ENCODE assay signal across 11 mouse cellular contexts in the genomic region with DNA sequence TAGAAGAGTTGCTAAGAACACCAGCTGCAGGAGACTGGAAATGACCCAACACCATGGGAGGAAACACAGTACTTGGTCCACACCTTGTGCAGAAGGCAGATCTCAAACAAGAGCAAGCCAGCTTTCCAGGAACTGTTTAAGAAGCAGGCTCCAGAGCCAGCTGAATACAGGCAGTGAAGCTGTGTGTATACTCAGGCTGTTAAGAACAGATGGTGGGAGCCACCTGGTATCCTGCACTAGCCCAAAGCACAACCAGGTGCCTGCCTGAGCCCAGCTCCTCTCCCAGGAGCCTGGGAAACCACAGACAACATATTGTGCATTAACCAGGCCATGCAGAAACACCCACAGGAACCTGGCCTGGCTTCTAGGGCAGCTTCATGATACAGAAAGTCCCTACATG. TPM values are rescaled to one million over a fixed set of nuclear protein-coding genes. Genes with fewer than 3 reads are reported as not detected.
DNase-seq lines count a peak whose midpoint lies in the region; ATAC-seq lines count a peak whose summit lies in the region.
"Had no signal": no experiment of that assay in that cellular context is flagged by ENCODE, and none has a peak within 500 bp of the region (broad histone marks: within the 10 kb centered on the region; RNA-seq: fewer than 3 reads in every experiment).

No protein-coding gene starts in this region.

- no peak overlapping the region for H3K9ac ChIP-seq in embryonic facial prominence, embryonic 14.5 days (ENCODE audit: low read depth, low read length)
- H3K9ac ChIP-seq: embryonic facial prominence, embryonic 15.5 days had no signal

- H3K27me3 ChIP-seq in embryonic facial prominence, embryonic 14.5 days (replicated peaks; ENCODE audit: control insufficient read depth, insufficient read depth, low read length), result no peaks in the 10 kb centered on the region
- no peaks in the 10 kb centered on the region for H3K27me3 ChIP-seq in embryonic facial prominence, embryonic 10.5 days (replicated peaks; ENCODE audit: low read depth, poor library complexity, severe bottlenecking)
- H3K27me3 ChIP-seq: embryonic facial prominence, embryonic 15.5 days had no signal

- no peaks in the 10 kb centered on the region for H3K9me3 ChIP-seq in embryonic facial prominence, embryonic 14.5 days (ENCODE audit: control insufficient read depth, low read length)
- no peaks in the 10 kb centered on the region for H3K9me3 ChIP-seq in embryonic facial prominence, embryonic 10.5 days
- H3K9me3 ChIP-seq: embryonic facial prominence, embryonic 15.5 days had no signal

- H3K36me3 ChIP-seq in embryonic facial prominence, embryonic 14.5 days (ENCODE audit: control insufficient read depth, insufficient read depth, low read length), result no peaks in the 10 kb centered on the region
- H3K36me3 ChIP-seq in embryonic facial prominence, embryonic 10.5 days (replicated peaks), result peaks cover 43% of the 10 kb centered on the region

- no peak overlapping the region for H3K4me3 ChIP-seq in embryonic facial prominence, embryonic 14.5 days (ENCODE audit: low read depth, low read length)
- H3K4me3 ChIP-seq in embryonic facial prominence, embryonic 10.5 days, result no peak overlapping the region
- H3K4me3 ChIP-seq: embryonic facial prominence, embryonic 15.5 days had no signal

- DNase-seq in embryonic facial prominence, embryonic 14.5 days (ENCODE audit: low spot score), result no peak
- DNase-seq in embryonic facial prominence, embryonic 10.5 days (ENCODE audit: low spot score), result no peak
- DNase-seq in layer of hippocampus, adult 8-10 months (ENCODE audit: low spot score in 2 of 2), result peak; percentile 67 to 71
- no peak for DNase-seq in layer of hippocampus, postnatal 25 days (ENCODE audit: extremely low spot score in 1 of 2, low spot score in 1 of 2)
- DNase-seq in MN1 (ENCODE audit: low spot score), result peak; percentile 33
- DNase-seq in cerebellum, postnatal 25 days, result peak; percentile 85 to 87
- no peak for DNase-seq in urinary bladder, postnatal 36 days (ENCODE audit: low spot score in 2 of 2)
- DNase-seq: lung, adult 2 months had no signal

- no peak overlapping the region for H3K4me2 ChIP-seq in embryonic facial prominence, embryonic 14.5 days (ENCODE audit: low read depth, low read length)
- H3K4me2 ChIP-seq: embryonic facial prominence, embryonic 15.5 days had no signal

- peak; percentile 61; the same call in 1 of the 2 replicates for ATAC-seq in embryonic facial prominence, embryonic 14.5 days (ENCODE audit: low read depth)
- ATAC-seq in megakaryocyte-erythroid progenitor cell, adult 5-6 weeks (replicated peaks; ENCODE audit: low FRiP score, low TSS enrichment, poor library complexity, severe bottlenecking), result no peak
- ATAC-seq: intestine, embryonic 16.5 days had no signal

- H3K27ac ChIP-seq in embryonic facial prominence, embryonic 14.5 days (replicated peaks; ENCODE audit: low read depth, low read length), result no peak overlapping the region
- H3K27ac ChIP-seq in embryonic facial prominence, embryonic 10.5 days (replicated peaks), result no peak overlapping the region
- H3K27ac ChIP-seq: embryonic facial prominence, embryonic 15.5 days had no signal

- no peaks in the 10 kb centered on the region for H3K4me1 ChIP-seq in embryonic facial prominence, embryonic 14.5 days (ENCODE audit: control insufficient read depth, insufficient read depth, low read length)
- H3K4me1 ChIP-seq in embryonic facial prominence, embryonic 10.5 days, result no peaks in the 10 kb centered on the region; the same call in 1 of the 2 replicates

RNA-seq across cellular contexts. Expression of a gene that starts 11.7 kb away (rescaled TPM):
- polyA plus RNA-seq in embryonic facial prominence, embryonic 14.5 days (2014; fragmentation: Nextera tagmentation; extraction: Ambion mirVana), result 14.9 and 15.4 TPM in 2 replicates
- polyA plus RNA-seq in embryonic facial prominence, embryonic 10.5 days (2016; fragmentation: Nextera tagmentation; extraction: Ambion mirVana), result 20.2 and 22.8 TPM in 2 replicates
- total RNA-seq in layer of hippocampus, adult 8-10 months (2022), result 10 to 100 TPM; 42.8 to 55.5 (median 48.7) TPM
- 10 to 100 TPM; 45.9 to 51.1 TPM for total RNA-seq in layer of hippocampus, postnatal 25 days (2021)
- total RNA-seq in megakaryocyte-erythroid progenitor cell, adult 5-6 weeks (2014; fragmentation: Nextera tagmentation), result 16.7 and 18.8 TPM in 2 replicates
- total RNA-seq in megakaryocyte-erythroid progenitor cell, adult 5-6 weeks (2017), result 11.5 and 15.4 TPM in 2 replicates

RNA-seq across cellular contexts. Expression of a gene that starts 29.1 kb away (rescaled TPM):
- 57.4 and 57.9 TPM in 2 replicates for polyA plus RNA-seq in embryonic facial prominence, embryonic 14.5 days (2014; fragmentation: Nextera tagmentation; extraction: Ambion mirVana)
- 112 and 115 TPM in 2 replicates for polyA plus RNA-seq in embryonic facial prominence, embryonic 10.5 days (2016; fragmentation: Nextera tagmentation; extraction: Ambion mirVana)
- 10 to 100 TPM; 69.3 to 97.6 (median 83.2) TPM for total RNA-seq in layer of hippocampus, adult 8-10 months (2022)
- total RNA-seq in layer of hippocampus, postnatal 25 days (2021), result 10 to 100 TPM; 67.2 to 79.6 TPM
- total RNA-seq in megakaryocyte-erythroid progenitor cell, adult 5-6 weeks (2014; fragmentation: Nextera tagmentation), result 118 and 132 TPM in 2 replicates
- total RNA-seq in megakaryocyte-erythroid progenitor cell, adult 5-6 weeks (2017), result 15.6 and 34.7 TPM in 2 replicates

RNA-seq across cellular contexts. Expression of a gene that starts 43.9 kb away (rescaled TPM):
- polyA plus RNA-seq in embryonic facial prominence, embryonic 14.5 days (2014; fragmentation: Nextera tagmentation; extraction: Ambion mirVana), result 13.9 and 16.2 TPM in 2 replicates
- polyA plus RNA-seq in embryonic facial prominence, embryonic 10.5 days (2016; fragmentation: Nextera tagmentation; extraction: Ambion mirVana), result 20.1 and 20.2 TPM in 2 replicates
- total RNA-seq in layer of hippocampus, adult 8-10 months (2022), result 10 to 100 TPM in 1 of 4 experiments, 1 to 10 TPM in 3; 7.1 to 11.1 (median 9.2) TPM
- total RNA-seq in layer of hippocampus, postnatal 25 days (2021), result 10 to 100 TPM; 10.1 to 10.6 TPM
- total RNA-seq in megakaryocyte-erythroid progenitor cell, adult 5-6 weeks (2014; fragmentation: Nextera tagmentation), result 14.6 and 15.2 TPM in 2 replicates
- total RNA-seq in megakaryocyte-erythroid progenitor cell, adult 5-6 weeks (2017), result 8.9 and 10.1 TPM in 2 replicates

Comparison
In these comparisons a context has a peak if more than half of its experiments do, and no peak if none do; other contexts are left out.
1. DNase-seq: peak in layer of hippocampus, adult 8-10 months (2 of 2), MN1 (single experiment) and cerebellum, postnatal 25 days (2 of 2); none in embryonic facial prominence, embryonic 14.5 days (single experiment), embryonic facial prominence, embryonic 10.5 days (single experiment), layer of hippocampus, postnatal 25 days (0 of 2) and urinary bladder, postnatal 36 days (0 of 2).